In the genomic region with DNA sequence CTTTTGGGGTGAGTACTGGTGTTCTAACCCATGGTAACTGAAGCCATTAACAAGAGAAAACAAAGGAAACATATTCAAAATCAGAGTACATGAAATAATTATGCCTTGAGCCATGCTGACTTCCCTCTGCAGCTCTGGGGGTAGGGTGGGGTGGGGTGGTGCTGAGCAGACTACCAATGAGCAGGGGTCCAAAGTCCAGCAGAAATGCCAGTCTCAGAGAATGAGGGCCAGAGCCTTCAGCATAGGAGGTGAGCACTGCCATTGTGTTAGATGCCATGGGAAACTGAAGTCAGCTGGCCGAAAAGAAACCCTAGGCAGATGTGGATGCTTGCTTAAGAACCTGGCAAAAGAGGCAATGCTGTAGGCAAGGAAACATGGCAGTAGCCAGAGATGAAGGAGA, we compare ENCODE assay signal across 30 mouse cellular contexts. TPM values are rescaled to one million over a fixed set of nuclear protein-coding genes. Genes with fewer than 3 reads are reported as not detected.
DNase-seq lines count a peak whose midpoint lies in the region; ATAC-seq lines count a peak whose summit lies in the region.
"Had no signal": no experiment of that assay in that cellular context is flagged by ENCODE, and none has a peak within 500 bp of the region (broad histone marks: within the 10 kb centered on the region; RNA-seq: fewer than 3 reads in every experiment).

No protein-coding gene starts in this region.

- H3K27me3 ChIP-seq in heart, embryonic 10.5 days (ENCODE audit: insufficient read depth, poor library complexity, severe bottlenecking) = no peaks in the 10 kb centered on the region
- H3K27me3 ChIP-seq in heart, embryonic 14.5 days (ENCODE audit: control insufficient read depth, insufficient read depth, low read length) = no peaks in the 10 kb centered on the region
- no peaks in the 10 kb centered on the region for H3K27me3 ChIP-seq in stomach, embryonic 16.5 days (ENCODE audit: control insufficient read depth, insufficient read depth, low read length)
- H3K27me3 ChIP-seq: CH12.LX; embryonic facial prominence, embryonic 13.5 days; forebrain, embryonic 12.5 days; forebrain, embryonic 15.5 days; heart, embryonic 15.5 days had no signal

- no peak overlapping the region for H3K9ac ChIP-seq in heart, embryonic 14.5 days (ENCODE audit: low read length)
- no peak overlapping the region for H3K9ac ChIP-seq in stomach, embryonic 16.5 days (ENCODE audit: low read length)
- H3K9ac ChIP-seq: embryonic facial prominence, embryonic 13.5 days; forebrain, embryonic 12.5 days; forebrain, embryonic 15.5 days; heart, embryonic 15.5 days; hindbrain, embryonic 14.5 days had no signal

- 0 out of 2 replicates have a peak overlapping the region, but pooled peaks have one; percentile 16 for H3K4me2 ChIP-seq in heart, embryonic 14.5 days (ENCODE audit: low read length)
- H3K4me2 ChIP-seq in stomach, embryonic 16.5 days (ENCODE audit: low read depth, low read length) = no peak overlapping the region
- H3K4me2 ChIP-seq: embryonic facial prominence, embryonic 13.5 days; forebrain, embryonic 12.5 days; forebrain, embryonic 15.5 days; heart, embryonic 15.5 days; hindbrain, embryonic 14.5 days had no signal

- intact Hi-C loops in heart, postnatal 36 days (cut with DNase I) = no loop called here

- H3K36me3 ChIP-seq in heart, embryonic 10.5 days = no peaks in the 10 kb centered on the region
- H3K36me3 ChIP-seq in heart, embryonic 14.5 days (ENCODE audit: control insufficient read depth, insufficient read depth, low read length) = no peaks in the 10 kb centered on the region
- H3K36me3 ChIP-seq in stomach, embryonic 16.5 days (ENCODE audit: control insufficient read depth, insufficient read depth, low read length) = no peaks in the 10 kb centered on the region
- H3K36me3 ChIP-seq: embryonic facial prominence, embryonic 10.5 days; embryonic facial prominence, embryonic 13.5 days; forebrain, embryonic 12.5 days; forebrain, embryonic 15.5 days; G1E; heart, embryonic 15.5 days had no signal

- ATAC-seq in heart, embryonic 14.5 days (ENCODE audit: insufficient number of reproducible peaks, insufficient read depth, low FRiP score, low read depth) = no peak
- ATAC-seq in stomach, embryonic 16.5 days (ENCODE audit: insufficient read depth, low FRiP score) = peak; percentile 69; the same call in 1 of the 2 replicates
- ATAC-seq: forebrain, embryonic 15.5 days; hindbrain, postnatal 0 days; inflammation-experienced regulatory T-cells, adult 6 months; Patski had no signal

- no peaks in the 10 kb centered on the region for H3K9me3 ChIP-seq in heart, embryonic 10.5 days
- H3K9me3 ChIP-seq in heart, embryonic 14.5 days (ENCODE audit: control insufficient read depth, low read length) = no peaks in the 10 kb centered on the region
- no peaks in the 10 kb centered on the region for H3K9me3 ChIP-seq in stomach, embryonic 16.5 days (replicated peaks; ENCODE audit: control insufficient read depth, low read length)
- H3K9me3 ChIP-seq: embryonic facial prominence, embryonic 10.5 days; embryonic facial prominence, embryonic 13.5 days; forebrain, embryonic 12.5 days; forebrain, embryonic 15.5 days; G1E; heart, embryonic 15.5 days had no signal

- no peak overlapping the region for H3K4me3 ChIP-seq in heart, embryonic 10.5 days
- H3K4me3 ChIP-seq in heart, embryonic 14.5 days (ENCODE audit: control insufficient read depth in 1 of 2, insufficient read depth in 1 of 2, low read depth in 1 of 2, low read length in 2 of 2) = no peak overlapping the region
- H3K4me3 ChIP-seq in stomach, embryonic 16.5 days (replicated peaks; ENCODE audit: low read length) = no peak overlapping the region
- H3K4me3 ChIP-seq: embryonic facial prominence, embryonic 10.5 days; embryonic facial prominence, embryonic 13.5 days; erythroblast, embryonic 14.5 days; forebrain, embryonic 12.5 days; forebrain, embryonic 15.5 days; heart, embryonic 15.5 days had no signal

- no peak for DNase-seq in heart, embryonic 10.5 days (ENCODE audit: low spot score)
- DNase-seq in heart, adult 9 months (ENCODE audit: low spot score in 2 of 2) = no peak
- DNase-seq in heart, postnatal 36 days = no peak
- DNase-seq in cerebellum, adult 8-10 months = no peak
- DNase-seq: adrenal gland, postnatal 10 days; adrenal gland, postnatal 36 days; B cell, adult 2 months; cerebellum, adult 2 months; cerebellum, postnatal 10 days; cerebellum, postnatal 36 days; embryo, embryonic 11 days; gastrocnemius, postnatal 25 days; heart, postnatal 10 days; heart, postnatal 4 days; kidney, adult 18-20 months; kidney, adult 9 months had no signal

- WGBS in heart, embryonic 10.5 days = 73% methylated on average over 1 of the region's 1 CpGs
- WGBS in heart, embryonic 14.5 days = 71% methylated on average over 1 of the region's 1 CpGs
- WGBS in stomach, embryonic 16.5 days = 81% methylated on average over 1 of the region's 1 CpGs

- H3K4me1 ChIP-seq in heart, embryonic 10.5 days = peaks cover 28% of the 10 kb centered on the region
- H3K4me1 ChIP-seq in heart, embryonic 14.5 days (ENCODE audit: control insufficient read depth in 2 of 2, insufficient read depth in 2 of 2, low read length in 2 of 2) = peaks cover 12 to 27% of the 10 kb centered on the region in 2 experiments
- 0 out of 2 replicates have a peak, but pooled peaks cover 3% of the 10 kb centered on the region for H3K4me1 ChIP-seq in stomach, embryonic 16.5 days (ENCODE audit: control insufficient read depth, insufficient read depth, low read length)
- H3K4me1 ChIP-seq: embryonic facial prominence, embryonic 10.5 days; embryonic facial prominence, embryonic 13.5 days; forebrain, embryonic 12.5 days had no signal

- peak overlapping the region; percentile 33; the same call in 1 of the 2 replicates for H3K27ac ChIP-seq in heart, embryonic 10.5 days
- no peak overlapping the region for H3K27ac ChIP-seq in heart, embryonic 14.5 days (replicated peaks in 1 of 2; ENCODE audit: control insufficient read depth in 1 of 2, insufficient read depth in 1 of 2, low read depth in 2 of 2, low read length in 2 of 2)
- H3K27ac ChIP-seq in stomach, embryonic 16.5 days (ENCODE audit: low read length) = no peak overlapping the region
- H3K27ac ChIP-seq: embryonic facial prominence, embryonic 10.5 days; embryonic facial prominence, embryonic 13.5 days; forebrain, embryonic 12.5 days; forebrain, embryonic 15.5 days; heart, embryonic 15.5 days; hindbrain, embryonic 14.5 days; hindbrain, postnatal 0 days had no signal

RNA-seq across cellular contexts. Expression of a gene that starts 36.3 kb away (rescaled TPM):
- polyA plus RNA-seq in heart, embryonic 10.5 days (2016; fragmentation: Nextera tagmentation; extraction: Ambion mirVana) = 51.5 and 58.1 TPM in 2 replicates
- 25.9 and 30.4 TPM in 2 replicates for polyA plus RNA-seq in heart, embryonic 14.5 days (2014; fragmentation: Nextera tagmentation; extraction: Ambion mirVana)
- total RNA-seq in heart, postnatal 36 days (2021) = 10 to 100 TPM; 17.0 to 17.6 TPM
- polyA plus RNA-seq in stomach, embryonic 16.5 days (2015; fragmentation: Nextera tagmentation; extraction: Ambion mirVana) = 69.6 and 78.4 TPM in 2 replicates
